Comparison of ENCODE assay signal across 8 mouse cellular contexts in the genomic region with DNA sequence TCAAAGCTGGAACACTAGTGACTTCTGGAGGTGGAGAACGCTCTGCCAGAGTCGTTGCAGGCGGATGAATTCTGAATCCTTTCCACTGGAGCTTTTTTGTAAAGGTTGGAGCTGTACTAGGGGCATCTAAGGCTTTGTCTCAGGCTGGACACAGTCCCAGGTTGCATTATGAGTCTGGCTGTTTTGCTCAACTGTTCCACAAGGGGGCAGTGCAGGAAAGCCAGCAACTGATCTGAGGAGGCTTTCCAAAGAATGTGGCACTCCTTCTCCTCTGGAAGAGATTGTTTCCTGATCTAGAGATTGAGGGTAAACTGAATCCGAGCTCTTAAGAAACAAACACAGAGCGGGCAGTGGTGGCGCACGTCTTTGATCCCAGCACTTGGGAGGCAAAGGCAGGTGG.
DNase-seq lines count a peak whose midpoint lies in the region; TF ChIP-seq lines count a peak whose summit lies in the region.

No protein-coding gene starts in this region.

- H3K27me3 ChIP-seq in ES-Bruce4 (ENCODE audit: control insufficient read depth, insufficient read depth, low read length, poor library complexity, severe bottlenecking) = no peaks in the 10 kb centered on the region
- H3K27me3 ChIP-seq in forebrain, embryonic 10.5 days (ENCODE audit: poor library complexity, severe bottlenecking) = no peaks in the 10 kb centered on the region

- TF ChIP-seq POLR2A in ES-Bruce4 (IDR thresholded peaks at IDR 0.05; ENCODE audit: insufficient read depth, low read length) = no peak
- no peak for TF ChIP-seq POLR2A in brain, embryonic 14.5 days (IDR thresholded peaks at IDR 0.05; ENCODE audit: borderline replicate concordance, extremely low read depth, insufficient read depth, insufficient read length, poor library complexity, severe bottlenecking)
- TF ChIP-seq POLR2A in lung, adult 2 months (IDR thresholded peaks at IDR 0.05; ENCODE audit: borderline replicate concordance, extremely low read depth, low read depth, low read length) = no peak

- peak; percentile 79 for TF ChIP-seq CTCF in ES-Bruce4 (IDR thresholded peaks at IDR 0.05; ENCODE audit: low read depth, low read length)
- TF ChIP-seq CTCF in brain, embryonic 14.5 days (IDR thresholded peaks at IDR 0.05; ENCODE audit: borderline replicate concordance, extremely low read depth, insufficient read depth, insufficient read length) = peak; percentile 94
- TF ChIP-seq CTCF in lung, adult 2 months (IDR thresholded peaks at IDR 0.05; ENCODE audit: insufficient read depth, low read length) = peak; percentile 79

- no peaks in the 10 kb centered on the region for H3K9me3 ChIP-seq in ES-Bruce4 (replicated peaks; ENCODE audit: control insufficient read depth, insufficient read depth, low read length, poor library complexity, severe bottlenecking)
- no peaks in the 10 kb centered on the region for H3K9me3 ChIP-seq in forebrain, embryonic 10.5 days

- intact Hi-C loops in heart, postnatal 14 days (cut with DNase I) = loop anchor here (1.0 to 10.0 kb wide), 4 partner anchors 130 to 632 kb away; no protein-coding TSS in a partner anchor

- 9% methylated on average over 7 of the region's 7 CpGs for WGBS in forebrain, embryonic 10.5 days
- 6% methylated on average over 7 of the region's 7 CpGs for WGBS in lung, adult 2 months

- H3K4me3 ChIP-seq in ES-Bruce4 (ENCODE audit: low read depth, low read length) = no peak overlapping the region
- H3K4me3 ChIP-seq in forebrain, embryonic 10.5 days = no peak overlapping the region
- no peak overlapping the region for H3K4me3 ChIP-seq in lung, adult 2 months (replicated peaks; ENCODE audit: extremely low read depth, low read depth, low read length)

- H3K36me3 ChIP-seq in ES-Bruce4 (ENCODE audit: control insufficient read depth, insufficient read depth, low read length, poor library complexity, severe bottlenecking) = no peaks in the 10 kb centered on the region
- no peaks in the 10 kb centered on the region for H3K36me3 ChIP-seq in forebrain, embryonic 10.5 days (replicated peaks)

- no peaks in the 10 kb centered on the region for H3K4me1 ChIP-seq in ES-Bruce4 (ENCODE audit: control insufficient read depth, insufficient read depth, low read length)
- H3K4me1 ChIP-seq in forebrain, embryonic 10.5 days = no peaks in the 10 kb centered on the region; the same call in 1 of the 2 replicates
- no peaks in the 10 kb centered on the region for H3K4me1 ChIP-seq in lung, adult 2 months (ENCODE audit: control insufficient read depth, insufficient read depth, low read length)

- no peak overlapping the region for H3K27ac ChIP-seq in ES-Bruce4 (ENCODE audit: insufficient read depth, low read length)
- no peak overlapping the region for H3K27ac ChIP-seq in forebrain, embryonic 10.5 days

- no peak for TF ChIP-seq EP300 in ES-Bruce4 (IDR thresholded peaks at IDR 0.05; ENCODE audit: insufficient read depth, low read depth, low read length)

- H3K9ac ChIP-seq in ES-Bruce4 (ENCODE audit: low read depth, poor library complexity, severe bottlenecking) = no peak overlapping the region

- DNase-seq in brain, embryonic 14.5 days (ENCODE audit: low read depth) = peak; percentile 89
- peak; percentile 79 for DNase-seq in forebrain, embryonic 10.5 days (ENCODE audit: extremely low spot score, low spot score)
- DNase-seq in heart, postnatal 14 days = peak; percentile 74 to 83
- DNase-seq in kidney, postnatal 4 days = peak; percentile 85 to 89
- peak; percentile 60 for DNase-seq in lung, adult 2 months
- peak; percentile 31 for DNase-seq in ovary, adult 18-20 months (ENCODE audit: low spot score)
- peak; percentile 47 for DNase-seq in urinary bladder, adult 2 months (ENCODE audit: low spot score)

Comparison
In these comparisons a context has a peak if more than half of its experiments do, and no peak if none do; other contexts are left out.
1. DNase-seq: peak in every context shown above with its lines; median percentile 89 in brain, embryonic 14.5 days; 87 in kidney, postnatal 4 days; 79 in forebrain, embryonic 10.5 days; 78 in heart, postnatal 14 days; 60 in lung, adult 2 months; 47 in urinary bladder, adult 2 months; 31 in ovary, adult 18-20 months.